Mouse (Mus musculus): ENCODE results near the gene Pisd.

DNA sequence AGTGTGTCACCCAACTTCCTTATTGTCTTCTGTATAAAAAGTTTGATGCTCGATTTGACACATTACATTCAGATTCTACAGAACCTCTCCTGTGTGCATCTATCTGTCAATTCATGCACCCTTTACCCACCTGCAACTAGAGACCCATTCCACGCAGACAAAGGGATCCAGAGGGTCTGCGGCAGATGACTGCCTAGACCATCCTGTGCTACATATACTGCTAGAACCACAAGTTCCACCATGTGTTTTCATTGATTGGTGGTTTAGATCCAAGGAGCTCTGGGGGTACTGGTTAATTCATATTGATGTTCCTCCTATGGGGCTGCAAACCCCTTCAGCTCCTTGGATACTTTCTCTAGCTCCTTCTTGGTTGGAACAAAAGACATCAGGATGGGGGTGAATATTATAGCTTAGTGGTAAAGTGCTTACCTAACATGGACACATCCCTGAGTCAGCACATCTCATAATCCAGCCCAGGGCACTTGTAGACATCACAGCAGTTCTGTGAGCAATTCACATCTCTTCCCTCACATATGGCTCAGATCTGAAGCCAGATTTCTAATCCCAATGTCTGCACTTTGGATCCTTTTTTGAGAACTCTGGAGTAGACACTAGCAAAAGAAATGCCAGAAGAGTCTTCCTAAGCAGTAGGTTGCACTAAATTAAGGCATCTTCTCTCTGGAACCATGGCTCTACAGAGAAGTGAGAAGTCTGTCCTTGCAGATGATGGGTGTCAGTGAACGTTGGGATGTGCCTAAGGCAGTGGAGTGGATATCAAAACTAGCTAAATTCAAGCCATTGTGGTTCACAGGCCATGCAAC, 73.0 kb downstream of the Pisd start:
- TF ChIP-seq CTCF (conservative IDR thresholded peaks at IDR 0.05 in 1 of 2, IDR thresholded peaks at IDR 0.05 in 1 of 2; ENCODE audit: low read depth in 2 of 2, low read length in 2 of 2) (no peak), ZC3H11A (IDR thresholded peaks at IDR 0.05; ENCODE audit: low read depth, low read length) (no peak), TCF12 (IDR thresholded peaks at IDR 0.05; ENCODE audit: low read depth, low read length) (no peak), USF1 (IDR thresholded peaks at IDR 0.05; ENCODE audit: low read depth, low read length) (no peak), NELFE (IDR thresholded peaks at IDR 0.05; ENCODE audit: low read depth, low read length) (no peak), RCOR1 (conservative IDR thresholded peaks at IDR 0.05; ENCODE audit: low read depth, low read length) (no peak), CHD2 (IDR thresholded peaks at IDR 0.05; ENCODE audit: low read length) (no peak), POLR2A (IDR thresholded peaks at IDR 0.05; ENCODE audit: low read depth, low read length) (no peak), MAZ (IDR thresholded peaks at IDR 0.05; ENCODE audit: low read depth, low read length) (no peak), ZKSCAN1 (IDR thresholded peaks at IDR 0.05; ENCODE audit: borderline replicate concordance, low read depth, low read length) (no peak), EP300 (IDR thresholded peaks at IDR 0.05; ENCODE audit: low read length) (no peak), HCFC1 (IDR thresholded peaks at IDR 0.05; ENCODE audit: low read depth, low read length) (no peak)
